ENCODE assay signal across 11 mouse cellular contexts in the genomic region with DNA sequence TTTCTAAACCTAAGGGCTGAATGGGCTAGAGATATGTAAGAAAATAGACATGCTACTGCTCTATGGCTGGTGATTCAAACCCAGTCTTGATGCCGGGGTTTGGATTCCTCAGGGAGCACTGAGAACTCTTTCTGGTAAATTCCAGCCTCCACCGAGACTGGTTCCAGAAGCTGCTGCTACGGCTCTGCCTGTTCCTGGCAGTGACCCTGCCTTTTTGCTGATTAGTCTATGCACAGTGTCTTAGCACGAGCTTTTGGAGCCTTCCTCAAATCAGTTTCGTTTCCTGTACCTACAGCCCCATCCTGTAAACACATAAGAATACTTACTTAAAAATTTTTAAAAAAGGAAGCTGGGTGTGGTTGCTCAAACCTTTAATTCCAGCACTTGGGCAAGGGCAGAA.
DNase-seq lines count a peak whose midpoint lies in the region; ATAC-seq and TF ChIP-seq lines count a peak whose summit lies in the region.
"Had no signal": no experiment of that assay in that cellular context is flagged by ENCODE, and none has a peak within 500 bp of the region (broad histone marks: within the 10 kb centered on the region; RNA-seq: fewer than 3 reads in every experiment).

No protein-coding gene starts in this region.

- 63% methylated on average over 5 of the region's 5 CpGs for WGBS in kidney, adult 2 months
- 61% methylated on average over 5 of the region's 5 CpGs for WGBS in lung, adult 2 months

- TF ChIP-seq CTCF in kidney, adult 2 months (conservative IDR thresholded peaks at IDR 0.05; ENCODE audit: insufficient read depth, insufficient read length, low read depth, low read length), result no peak
- TF ChIP-seq CTCF in lung, adult 2 months (IDR thresholded peaks at IDR 0.05; ENCODE audit: insufficient read depth, low read length), result no peak

- H3K36me3 ChIP-seq in kidney, adult 2 months (ENCODE audit: control insufficient read depth, insufficient read depth, low read length), result no peaks in the 10 kb centered on the region
- no peaks in the 10 kb centered on the region for H3K36me3 ChIP-seq in splenic B cell, adult 2 months (ENCODE audit: control insufficient read depth, insufficient read depth, low read length, poor library complexity, severe bottlenecking)
- H3K36me3 ChIP-seq: hindbrain, embryonic 12.5 days; liver, embryonic 15.5 days had no signal

- H3K4me3 ChIP-seq in kidney, adult 2 months (ENCODE audit: insufficient read depth, low read depth, low read length), result no peak overlapping the region
- H3K4me3 ChIP-seq in lung, adult 2 months (replicated peaks; ENCODE audit: extremely low read depth, low read depth, low read length), result no peak overlapping the region
- H3K4me3 ChIP-seq: hindbrain, embryonic 12.5 days; liver, embryonic 15.5 days had no signal

- H3K27ac ChIP-seq in kidney, adult 2 months (ENCODE audit: insufficient read depth, low read depth, low read length), result no peak overlapping the region
- H3K27ac ChIP-seq: hindbrain, embryonic 12.5 days; liver, embryonic 15.5 days had no signal

- H3K4me1 ChIP-seq in kidney, adult 2 months (ENCODE audit: control insufficient read depth, insufficient read depth, low read length), result no peaks in the 10 kb centered on the region
- no peaks in the 10 kb centered on the region for H3K4me1 ChIP-seq in lung, adult 2 months (ENCODE audit: control insufficient read depth, insufficient read depth, low read length)
- H3K4me1 ChIP-seq: liver, embryonic 15.5 days had no signal

- no peak for TF ChIP-seq POLR2A in kidney, adult 2 months (IDR thresholded peaks at IDR 0.05; ENCODE audit: low read depth, low read length)
- TF ChIP-seq POLR2A in lung, adult 2 months (IDR thresholded peaks at IDR 0.05; ENCODE audit: borderline replicate concordance, extremely low read depth, low read depth, low read length), result no peak

- DNase-seq in kidney, adult 2 months, result peak; percentile 10
- DNase-seq in kidney, adult 11 months, result no peak
- peak; percentile 15 for DNase-seq in lung, postnatal 36 days
- DNase-seq in lung, adult 2 months, result no peak
- DNase-seq in splenic B cell, adult 2 months (ENCODE audit: low read depth, low spot score), result peak; percentile 31
- DNase-seq in layer of hippocampus, adult 18-20 months (ENCODE audit: low spot score in 2 of 2), result no peak

- ATAC-seq in common myeloid progenitor, adult 5-6 weeks (replicated peaks; ENCODE audit: low read depth, poor library complexity, severe bottlenecking), result peak; percentile 65
- ATAC-seq: intestine, postnatal 0 days; Patski had no signal

- H3K27me3 ChIP-seq in kidney, adult 2 months (replicated peaks; ENCODE audit: control insufficient read depth, insufficient read depth, low read length), result no peaks in the 10 kb centered on the region
- no peaks in the 10 kb centered on the region for H3K27me3 ChIP-seq in splenic B cell, adult 2 months (ENCODE audit: control insufficient read depth, insufficient read depth, low read length, poor library complexity, severe bottlenecking)
- H3K27me3 ChIP-seq: hindbrain, embryonic 12.5 days; liver, embryonic 15.5 days; Patski had no signal

Comparison
In these comparisons a context has a peak if more than half of its experiments do, and no peak if none do; other contexts are left out.
1. DNase-seq: peak in kidney, adult 2 months (single experiment), lung, postnatal 36 days (single experiment) and splenic B cell, adult 2 months (single experiment); none in kidney, adult 11 months (single experiment), lung, adult 2 months (single experiment) and layer of hippocampus, adult 18-20 months (0 of 2).